Mouse (Mus musculus): ENCODE data around the gene Wnt8b. TPM values are rescaled to one million over a fixed set of nuclear protein-coding genes. Genes with fewer than 3 reads are reported as not detected.
A peak's percentile ranks its signal among the peaks of the same experiment; 100 is the strongest.
"Not testable (repeated sequence)": the region's sequence is repeated elsewhere in the genome, so short reads cannot be mapped to it uniquely, and the experiment has no call there.

Gene Wnt8b
- 3.0 and 4.6 TPM in 2 replicates for polyA plus RNA-seq (2015; fragmentation: Nextera tagmentation; extraction: Ambion mirVana)

DNA sequence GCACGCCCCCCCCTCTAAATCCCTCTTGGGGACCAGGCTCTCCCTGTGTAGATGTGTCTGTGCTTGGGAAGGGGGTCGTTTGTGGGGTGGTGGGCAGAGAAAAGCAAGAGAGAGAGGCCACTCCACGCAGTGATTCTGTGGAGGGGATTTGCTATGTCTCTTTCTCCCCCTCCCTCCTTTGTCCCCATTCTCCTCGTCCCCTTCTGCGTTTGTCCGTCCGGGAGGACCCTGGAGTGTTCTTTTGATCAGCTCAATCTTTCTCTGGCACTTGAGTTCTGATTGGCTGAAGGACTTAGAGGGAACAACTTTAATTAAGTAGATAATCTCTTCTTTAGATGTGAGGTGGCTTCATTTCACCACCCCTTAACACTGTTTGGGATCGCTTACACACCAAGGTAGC, at the start of gene Wnt8b:
Wnt8b (plus strand) TSS at position 345 of the 400 bp plus-strand sequence.
- H3K4me3 ChIP-seq, result no peak within 1 kb of the TSS
- peaks cover 69% of the 10 kb centered on the region for H3K27me3 ChIP-seq
- H3K27ac ChIP-seq (replicated peaks), result no peak within 1 kb of the TSS
- WGBS, result 4% methylated on average over 8 of the region's 8 CpGs
- H3K36me3 ChIP-seq, result no peaks in the 10 kb centered on the region
- ATAC-seq (replicated peaks), result no peak
- no peaks in the 10 kb centered on the region for H3K9me3 ChIP-seq
- no peak within 1 kb of the TSS for H3K4me2 ChIP-seq (replicated peaks)
- H3K9ac ChIP-seq (replicated peaks), result no peak within 1 kb of the TSS
- no peaks in the 10 kb centered on the region for H3K4me1 ChIP-seq

DNA sequence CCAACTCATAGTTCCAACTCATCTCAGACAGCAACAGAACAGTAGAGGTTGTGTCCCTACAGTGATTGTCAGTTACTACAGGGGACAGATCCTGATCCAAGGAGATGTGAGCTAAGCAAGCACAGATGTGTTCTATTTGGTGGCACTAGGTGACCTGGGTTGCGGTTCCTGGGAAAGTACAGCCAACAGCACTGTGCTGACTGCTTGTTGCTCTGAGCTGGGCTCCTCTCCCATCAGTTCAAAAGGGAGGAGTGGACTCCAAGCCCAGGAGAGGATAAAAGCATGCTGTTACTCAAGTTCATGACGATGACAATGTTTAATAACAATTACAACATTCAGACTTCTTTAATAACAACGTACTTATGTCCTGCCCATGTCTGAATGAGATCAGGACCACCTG, 47.5 kb upstream of the Wnt8b start:
- Histone ChIP-seq H3K9ac (replicated peaks) (no peak overlapping the region), H3K9me3 (no peaks in the 10 kb centered on the region), H3K4me2 (replicated peaks) (no peak overlapping the region), H3K4me1 (no peaks in the 10 kb centered on the region), H3K36me3 (no peaks in the 10 kb centered on the region), H3K27me3 (no peaks in the 10 kb centered on the region), H3K27ac (replicated peaks) (no peak overlapping the region), H3K4me3 (no peak overlapping the region)
- ATAC-seq (replicated peaks), result no peak
- 91% methylated on average over 3 of the region's 3 CpGs for WGBS

DNA sequence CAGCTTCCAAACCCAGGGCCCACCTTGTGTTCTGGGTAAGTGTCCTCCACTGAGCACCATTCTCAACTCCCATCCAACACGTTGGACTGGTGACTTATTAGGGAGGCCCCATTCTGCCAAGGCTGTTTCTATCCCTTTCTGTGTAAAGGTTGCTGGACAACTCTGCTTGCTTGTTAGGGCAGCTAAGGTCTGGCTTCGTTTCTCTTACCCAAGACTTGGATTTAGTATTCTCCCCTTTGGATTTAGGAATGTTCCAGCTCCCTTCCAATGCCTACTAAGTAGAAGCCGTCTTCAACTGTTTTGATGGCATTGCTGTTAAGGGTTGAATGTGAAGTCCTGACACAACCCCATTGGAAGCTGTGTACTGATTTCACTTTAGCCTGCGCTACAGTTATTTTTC, 45.3 kb upstream of the Wnt8b start:
- Histone ChIP-seq H3K4me3 (no peak overlapping the region), H3K9me3 (no peaks in the 10 kb centered on the region), H3K36me3 (no peaks in the 10 kb centered on the region), H3K27ac (replicated peaks) (no peak overlapping the region), H3K9ac (replicated peaks) (no peak overlapping the region), H3K4me2 (replicated peaks) (no peak overlapping the region), H3K27me3 (no peaks in the 10 kb centered on the region), H3K4me1 (no peaks in the 10 kb centered on the region)
- WGBS, result 82% methylated on average over 4 of the region's 4 CpGs
- ATAC-seq (replicated peaks), result no peak

DNA sequence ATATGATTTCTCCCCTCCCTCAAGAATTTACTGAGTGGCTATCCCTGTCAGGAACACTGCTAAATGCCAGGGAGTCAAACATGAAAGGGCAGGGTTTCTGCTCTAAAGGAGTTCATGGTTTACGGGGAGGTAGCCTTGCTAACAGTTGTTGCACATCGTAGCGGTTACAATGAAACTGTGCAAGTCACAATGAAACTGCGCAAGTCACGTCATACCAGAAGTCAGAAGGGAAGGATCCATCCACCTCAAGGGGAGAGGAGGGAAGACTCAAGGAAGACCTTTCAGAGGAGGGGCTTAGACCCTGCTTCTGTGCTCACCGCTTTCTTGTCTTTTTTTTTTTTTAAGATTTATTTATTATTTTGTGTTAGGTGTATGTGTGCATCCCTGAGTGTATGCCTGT, 38.4 kb upstream of the Wnt8b start:
- 95% methylated on average over 6 of the region's 6 CpGs for WGBS
- Histone ChIP-seq H3K4me1 (no peaks in the 10 kb centered on the region), H3K36me3 (no peaks in the 10 kb centered on the region), H3K9me3 (no peaks in the 10 kb centered on the region), H3K27ac (replicated peaks) (no peak overlapping the region), H3K27me3 (no peaks in the 10 kb centered on the region), H3K4me3 (no peak overlapping the region), H3K4me2 (replicated peaks) (no peak overlapping the region), H3K9ac (replicated peaks) (no peak overlapping the region)
- no peak for ATAC-seq (replicated peaks)

DNA sequence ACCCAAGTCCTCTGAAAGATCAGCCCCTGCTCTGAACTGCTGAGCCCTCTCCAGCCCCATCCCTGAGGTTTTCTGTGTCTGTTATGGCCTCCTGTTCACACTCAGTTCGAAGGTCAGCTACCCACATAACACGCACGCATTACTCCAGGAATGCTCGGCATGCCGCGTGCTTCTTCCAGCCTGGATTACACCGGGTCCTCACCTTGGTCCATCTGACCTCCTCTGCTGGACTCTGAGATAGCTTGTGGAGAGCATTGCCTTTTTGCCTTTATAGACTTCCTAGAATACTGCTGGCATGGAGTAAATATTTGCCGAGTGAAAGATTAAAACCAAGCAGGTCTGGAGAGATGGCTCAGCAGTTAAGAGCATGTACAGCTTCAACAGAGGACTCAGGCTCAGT, 37.9 kb upstream of the Wnt8b start:
- H3K27me3 ChIP-seq, result no peaks in the 10 kb centered on the region
- H3K36me3 ChIP-seq, result no peaks in the 10 kb centered on the region
- H3K4me2 ChIP-seq (replicated peaks), result no peak overlapping the region
- H3K27ac ChIP-seq (replicated peaks), result no peak overlapping the region
- H3K9me3 ChIP-seq, result no peaks in the 10 kb centered on the region
- no peak overlapping the region for H3K9ac ChIP-seq (replicated peaks)
- no peak overlapping the region for H3K4me3 ChIP-seq
- no peaks in the 10 kb centered on the region for H3K4me1 ChIP-seq
- WGBS, result 87% methylated on average over 8 of the region's 8 CpGs
- no peak for ATAC-seq (replicated peaks)

DNA sequence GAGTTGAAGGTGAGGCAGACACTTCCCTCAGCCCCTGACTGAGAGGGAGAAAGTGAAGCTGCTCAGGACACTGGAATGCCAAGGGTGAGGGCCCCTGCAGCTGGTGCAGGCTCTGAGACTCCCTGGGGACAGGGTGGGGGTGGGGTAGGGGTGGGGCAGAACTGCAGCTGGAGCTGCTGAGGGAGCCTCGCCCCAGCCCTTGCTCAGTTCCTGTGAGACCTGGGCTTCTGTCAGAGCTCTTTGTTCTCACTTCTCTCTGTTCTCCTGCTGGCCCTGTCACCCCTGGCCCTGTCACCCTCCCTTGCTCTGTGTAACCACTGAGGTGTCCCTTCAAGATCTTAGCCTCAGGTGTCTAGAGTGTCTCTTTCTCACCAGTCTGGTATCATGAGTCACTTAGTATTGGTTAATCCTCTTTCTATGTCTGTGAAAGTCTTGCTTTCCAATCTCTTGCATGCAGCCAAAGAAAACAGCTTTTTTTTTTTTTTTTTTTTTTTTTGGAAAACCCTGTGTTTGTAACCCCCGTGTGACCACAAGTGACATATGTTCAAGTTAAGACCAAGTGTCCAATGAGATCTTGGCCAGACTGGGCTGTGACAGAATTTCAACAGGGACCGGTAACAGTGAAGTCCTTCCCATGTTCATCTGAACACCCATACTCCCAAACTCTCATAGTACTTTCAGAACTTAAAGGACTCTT, 35.8 kb upstream of the Wnt8b start:
- H3K4me1 ChIP-seq, result no peaks in the 10 kb centered on the region
- no peaks in the 10 kb centered on the region for H3K27me3 ChIP-seq
- H3K4me2 ChIP-seq (replicated peaks), result no peak overlapping the region
- H3K9me3 ChIP-seq, result no peaks in the 10 kb centered on the region
- H3K9ac ChIP-seq (replicated peaks), result no peak overlapping the region
- no peak for ATAC-seq (replicated peaks)
- H3K36me3 ChIP-seq, result no peaks in the 10 kb centered on the region
- H3K4me3 ChIP-seq, result no peak overlapping the region
- H3K27ac ChIP-seq (replicated peaks), result no peak overlapping the region
- WGBS, result 56% methylated on average over 3 of the region's 3 CpGs

DNA sequence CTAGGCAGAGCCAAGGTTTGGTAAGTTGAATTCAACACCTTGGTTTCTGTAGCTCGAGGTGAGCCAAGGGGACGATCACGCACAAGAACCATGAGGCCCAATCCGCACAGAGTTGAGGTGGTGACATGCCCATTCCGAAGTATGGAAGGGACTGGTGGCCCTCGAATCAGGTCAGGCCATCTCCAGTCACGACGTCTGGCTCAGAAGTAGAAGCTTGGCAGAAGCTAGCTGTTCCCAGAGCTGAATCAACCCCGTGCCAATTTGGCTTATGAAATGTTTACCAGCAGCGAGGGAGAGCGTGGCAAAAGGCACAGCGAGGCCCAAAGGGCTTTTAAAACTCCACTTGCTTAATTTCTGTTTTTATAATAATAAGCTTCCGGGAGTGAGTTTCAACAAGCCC, 34.6 kb upstream of the Wnt8b start:
- 81% methylated on average over 13 of the region's 13 CpGs for WGBS
- H3K4me3 ChIP-seq, result no peak overlapping the region
- no peaks in the 10 kb centered on the region for H3K4me1 ChIP-seq
- no peak overlapping the region for H3K9ac ChIP-seq (replicated peaks)
- no peak for ATAC-seq (replicated peaks)
- H3K27ac ChIP-seq (replicated peaks), result no peak overlapping the region
- no peaks in the 10 kb centered on the region for H3K27me3 ChIP-seq
- no peaks in the 10 kb centered on the region for H3K36me3 ChIP-seq
- H3K4me2 ChIP-seq (replicated peaks), result no peak overlapping the region
- H3K9me3 ChIP-seq, result no peaks in the 10 kb centered on the region

DNA sequence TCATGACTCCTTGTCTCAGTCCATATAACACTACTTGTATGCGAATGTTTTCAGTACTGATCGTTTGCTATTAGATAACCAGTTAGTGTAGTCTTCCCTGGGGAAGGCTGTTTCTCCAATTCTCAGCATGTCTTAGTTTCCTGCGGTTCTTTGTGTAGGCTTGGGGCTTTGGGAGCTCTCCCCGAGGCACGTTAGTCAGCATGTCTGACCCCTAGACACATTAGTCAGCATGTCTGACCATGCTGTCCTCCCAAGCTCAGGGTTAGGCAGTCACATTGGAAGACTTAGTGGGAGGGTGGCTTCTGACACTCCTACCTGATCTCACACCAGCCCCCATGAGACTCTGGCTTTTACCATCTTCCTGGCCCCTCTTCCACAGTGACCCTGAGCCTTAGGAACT, 32.8 kb upstream of the Wnt8b start:
- no peak overlapping the region for H3K4me2 ChIP-seq (replicated peaks)
- 80% methylated on average over 5 of the region's 5 CpGs for WGBS

DNA sequence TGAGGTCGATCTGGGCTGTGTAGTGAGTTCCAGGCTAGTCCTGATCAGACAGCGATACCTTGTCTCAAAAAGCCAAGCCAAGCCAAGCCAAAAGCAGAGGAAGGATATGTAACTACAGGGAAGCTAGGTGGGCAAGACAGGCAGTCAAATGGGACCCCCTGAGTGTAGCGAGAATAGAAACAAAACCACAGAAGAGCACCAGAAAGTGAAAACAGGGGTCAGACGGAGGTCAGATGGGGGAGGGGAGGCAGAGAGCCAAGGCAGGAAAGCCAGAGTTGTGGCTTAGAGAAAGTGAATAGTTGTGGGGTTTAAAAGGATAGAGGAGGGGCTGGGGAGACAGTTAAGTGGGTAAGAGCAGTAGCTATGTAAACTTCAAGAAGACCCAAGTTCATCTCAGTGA, 31.8 kb upstream of the Wnt8b start:
- Histone ChIP-seq H3K4me2 (replicated peaks) (no peak overlapping the region), H3K4me1 (no peaks in the 10 kb centered on the region), H3K27me3 (no peaks in the 10 kb centered on the region), H3K36me3 (no peaks in the 10 kb centered on the region), H3K9ac (replicated peaks) (no peak overlapping the region), H3K9me3 (no peaks in the 10 kb centered on the region), H3K4me3 (no peak overlapping the region), H3K27ac (replicated peaks) (no peak overlapping the region)
- ATAC-seq (replicated peaks), result no peak
- WGBS, result 48% methylated on average over 4 of the region's 4 CpGs

More for the DNA sequence above, 32.8 kb upstream of the Wnt8b start:
- H3K27ac ChIP-seq (replicated peaks), result no peak overlapping the region
- ATAC-seq (replicated peaks), result no peak
- no peaks in the 10 kb centered on the region for H3K4me1 ChIP-seq
- no peaks in the 10 kb centered on the region for H3K36me3 ChIP-seq
- H3K9ac ChIP-seq (replicated peaks), result no peak overlapping the region
- no peak overlapping the region for H3K4me3 ChIP-seq
- H3K27me3 ChIP-seq, result no peaks in the 10 kb centered on the region
- no peaks in the 10 kb centered on the region for H3K9me3 ChIP-seq

DNA sequence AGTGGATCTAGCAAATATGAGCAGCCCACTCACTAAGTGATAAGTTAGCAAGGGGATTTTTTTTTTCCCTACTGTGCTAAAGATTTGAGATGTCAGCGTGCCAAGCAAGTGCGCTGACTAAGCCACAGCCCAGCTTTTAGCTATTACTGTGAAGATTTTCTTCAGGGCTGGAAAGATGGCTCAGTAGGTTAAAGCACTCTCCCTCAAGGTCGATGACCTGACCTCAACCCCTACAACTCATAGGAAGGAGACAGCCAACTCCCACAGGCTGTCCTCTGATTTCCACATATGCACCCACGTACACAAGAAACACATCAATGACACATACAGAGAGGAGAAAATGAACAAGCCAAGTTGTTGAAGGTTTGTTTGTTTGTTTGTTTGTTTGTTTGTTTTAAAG, 31.1 kb upstream of the Wnt8b start:
- ATAC-seq (replicated peaks), result no peak
- no peaks in the 10 kb centered on the region for H3K4me1 ChIP-seq
- H3K4me3 ChIP-seq, result no peak overlapping the region
- no peak overlapping the region for H3K9ac ChIP-seq (replicated peaks)
- WGBS, result 95% methylated on average over 4 of the region's 4 CpGs
- no peaks in the 10 kb centered on the region for H3K36me3 ChIP-seq
- no peak overlapping the region for H3K4me2 ChIP-seq (replicated peaks)
- no peaks in the 10 kb centered on the region for H3K9me3 ChIP-seq
- no peaks in the 10 kb centered on the region for H3K27me3 ChIP-seq
- H3K27ac ChIP-seq (replicated peaks), result no peak overlapping the region

DNA sequence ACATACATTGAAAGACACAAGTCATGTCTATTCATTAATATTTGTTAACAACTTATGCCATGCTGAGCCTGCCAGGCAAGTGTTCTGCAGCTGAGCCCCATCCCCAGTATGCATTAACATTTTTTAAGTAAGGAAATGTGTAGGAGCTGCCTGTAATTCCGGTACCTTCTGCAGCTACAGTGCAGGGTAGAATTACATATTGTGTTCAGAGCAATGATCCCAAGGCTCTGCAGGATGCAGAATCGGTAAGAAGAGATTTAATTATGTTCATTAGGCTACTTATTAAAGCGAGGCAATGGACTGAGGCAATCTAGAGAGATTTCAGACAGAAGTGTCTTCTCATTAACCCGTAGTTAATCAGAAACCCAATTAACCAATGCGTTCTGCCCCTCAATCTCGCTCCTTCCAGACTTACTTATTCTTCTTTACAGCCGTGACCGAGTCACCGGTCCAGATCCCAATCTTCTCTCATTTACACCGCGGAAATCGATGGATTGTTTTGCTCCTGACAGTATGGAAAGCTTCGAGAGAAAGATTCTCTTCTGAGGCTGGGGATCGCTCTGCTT, 27.2 kb upstream of the Wnt8b start:
- ATAC-seq (replicated peaks); H3K4me3 ChIP-seq; H3K27me3 ChIP-seq; H3K36me3 ChIP-seq; H3K9me3 ChIP-seq; H3K9ac ChIP-seq (replicated peaks); H3K27ac ChIP-seq (replicated peaks); H3K4me1 ChIP-seq: not testable (repeated sequence)
- H3K4me2 ChIP-seq (replicated peaks), result peak overlapping the region; percentile 19; the same call in 1 of the 2 replicates
- 25% methylated on average over 14 of the region's 14 CpGs for WGBS

DNA sequence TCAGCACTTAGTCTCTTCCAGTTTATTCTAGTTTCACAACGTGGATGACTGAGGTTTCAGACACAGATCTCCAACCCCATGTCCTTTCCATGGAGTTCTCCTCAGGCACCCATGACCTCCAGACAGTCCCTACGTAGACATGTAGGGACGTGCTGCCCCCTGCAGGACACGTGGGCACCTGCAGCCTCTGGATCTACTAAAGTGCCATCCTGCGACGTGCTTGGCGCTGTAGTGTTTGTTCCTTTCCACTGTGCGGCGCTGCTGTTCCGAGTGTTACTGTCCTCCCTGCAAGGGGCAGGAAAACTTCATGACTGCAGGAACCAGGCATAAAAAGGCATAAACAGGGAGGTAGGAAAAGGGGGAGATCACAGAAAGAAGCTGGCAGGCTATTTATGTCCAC, 19.1 kb upstream of the Wnt8b start:
- Histone ChIP-seq H3K9ac (replicated peaks) (no peak overlapping the region), H3K4me3 (no peak overlapping the region), H3K27ac (replicated peaks) (no peak overlapping the region), H3K36me3 (no peaks in the 10 kb centered on the region), H3K27me3 (no peaks in the 10 kb centered on the region), H3K4me2 (replicated peaks) (no peak overlapping the region), H3K4me1 (no peaks in the 10 kb centered on the region), H3K9me3 (no peaks in the 10 kb centered on the region)
- 2% methylated on average over 10 of the region's 10 CpGs for WGBS
- ATAC-seq (replicated peaks), result no peak

DNA sequence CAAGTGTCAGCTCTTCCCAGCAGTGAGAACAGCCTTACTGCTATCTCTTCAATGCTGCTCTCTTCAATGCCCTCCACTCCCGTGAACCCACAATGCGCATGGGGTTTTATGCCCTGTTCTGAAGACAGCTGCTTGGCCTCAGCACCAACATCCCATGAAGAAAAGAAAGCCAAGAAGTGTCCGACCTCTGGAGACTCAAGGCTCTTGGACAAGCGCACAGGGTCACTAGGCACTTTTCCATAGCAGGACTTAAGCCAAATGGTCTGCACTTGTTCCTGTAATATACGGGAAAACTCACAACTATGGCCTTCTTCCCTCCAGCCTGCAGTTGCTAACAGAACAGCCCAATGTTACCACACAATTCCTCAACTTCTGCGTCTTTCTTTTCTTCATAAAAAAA, 18.0 kb upstream of the Wnt8b start:
- H3K36me3 ChIP-seq, result no peaks in the 10 kb centered on the region
- no peak overlapping the region for H3K9ac ChIP-seq (replicated peaks)
- no peaks in the 10 kb centered on the region for H3K9me3 ChIP-seq
- no peak overlapping the region for H3K4me3 ChIP-seq
- no peak overlapping the region for H3K27ac ChIP-seq (replicated peaks)
- no peaks in the 10 kb centered on the region for H3K4me1 ChIP-seq
- H3K4me2 ChIP-seq (replicated peaks), result no peak overlapping the region
- ATAC-seq (replicated peaks), result no peak
- 84% methylated on average over 6 of the region's 6 CpGs for WGBS
- H3K27me3 ChIP-seq, result no peaks in the 10 kb centered on the region
